Mouse (Mus musculus) liver, adult 2 months (tissue): Measurements from ENCODE around the gene Gm15557.

Experiments
- CTCF ChIP-seq: fragments of 200-500 bp; IDR thresholded peaks from 2 replicates; pipeline ENCODE4 v1.5.1; 2011; ENCODE audit warnings: low read depth, low read length, control low read depth
- POLR2A ChIP-seq: fragments of 200-500 bp; IDR thresholded peaks from 2 replicates; pipeline ENCODE4 v1.6.1; 2011; ENCODE audit warnings: low read length, control low read depth; ENCODE audit not compliant: insufficient read depth; ENCODE audit errors: extremely low read depth

DNA sequence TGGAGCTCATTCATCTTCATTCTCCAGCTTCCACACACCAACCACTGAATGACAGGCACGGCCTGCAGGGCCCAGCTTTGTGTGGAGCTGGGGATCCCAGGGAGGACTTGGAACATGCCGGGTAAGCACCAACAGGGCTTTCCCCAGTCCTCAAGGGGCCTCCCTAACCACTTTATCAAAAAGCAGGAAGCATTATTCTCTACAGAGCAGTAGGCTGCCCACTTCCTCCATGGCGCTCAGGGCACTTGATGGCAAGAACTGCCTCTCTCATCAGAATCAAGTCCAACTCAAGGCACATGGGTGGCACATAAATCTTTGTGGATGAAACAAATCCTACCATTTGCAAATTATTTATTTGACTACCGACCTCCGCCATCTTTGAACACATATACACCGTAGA is 25.8 kb upstream of the Gm15557 start:
- TF ChIP-seq POLR2A (no peak), CTCF (no peak)
